Mouse (Mus musculus) heart, embryonic 14.5 days (tissue): Measurements from ENCODE around the gene Zswim4. TPM values are rescaled to one million over a fixed set of nuclear protein-coding genes. Genes with fewer than 3 reads are reported as not detected.

Experiments used
- ATAC-seq: fragments of 200-750 bp; cut with Nextera tagmentation; 2 replicates; pipeline ENCODE4 v1.8.0; 2017; ENCODE audit warnings: low read depth, moderate TSS enrichment; ENCODE audit not compliant: insufficient number of reproducible peaks, insufficient read depth, low FRiP score
- H3K27ac ChIP-seq, 2 experiments: fragments of 200-500 bp in 1 of 2; fragments of 300-500 bp in 1 of 2; sonication (generic) in 1 of 2; replicated peaks in 1 of 2; 2 replicates each; pipeline ENCODE4 v1.5.1; 2012 to 2014; ENCODE audit warnings: low read depth in 2 of 2, low read length in 2 of 2, control low read depth in 1 of 2, mild to moderate bottlenecking in 1 of 2, mixed read lengths in 1 of 2; ENCODE audit not compliant: control insufficient read depth in 1 of 2, insufficient read depth in 1 of 2
- H3K27me3 ChIP-seq: fragments of 300-500 bp; sonication (generic); 2 replicates; pipeline ENCODE4 v1.6.1; 2014; ENCODE audit warnings: mild to moderate bottlenecking, low read length, control low read depth; ENCODE audit not compliant: control insufficient read depth, insufficient read depth
- H3K36me3 ChIP-seq: fragments of 300-500 bp; sonication (generic); 2 replicates; pipeline ENCODE4 v1.6.1; 2014; ENCODE audit warnings: mild to moderate bottlenecking, control low read depth, low read length, mixed read lengths; ENCODE audit not compliant: control insufficient read depth, insufficient read depth
- H3K4me1 ChIP-seq, 2 experiments: fragments of 200-500 bp in 1 of 2; fragments of 300-500 bp in 1 of 2; sonication (generic) in 1 of 2; 2 replicates each; pipeline ENCODE4 v1.6.1; 2012 to 2014; ENCODE audit warnings: low read length in 2 of 2, control low read depth in 1 of 2, mixed read lengths in 1 of 2; ENCODE audit not compliant: control insufficient read depth in 2 of 2, insufficient read depth in 2 of 2
- H3K4me2 ChIP-seq: fragments of 300-500 bp; sonication (generic); 2 replicates; pipeline ENCODE4 v1.6.1; 2014; ENCODE audit warnings: mild to moderate bottlenecking, low read length
- H3K4me3 ChIP-seq, 2 experiments: fragments of 200-500 bp in 1 of 2; fragments of 300-500 bp in 1 of 2; sonication (generic) in 1 of 2; 2 replicates each; pipeline ENCODE4 v1.5.1; 2012 to 2014; ENCODE audit warnings: low read length in 2 of 2, mild to moderate bottlenecking in 2 of 2, control low read depth in 1 of 2, low read depth in 1 of 2, moderate library complexity in 1 of 2; ENCODE audit not compliant: control insufficient read depth in 1 of 2, insufficient read depth in 1 of 2
- H3K9ac ChIP-seq: fragments of 300-500 bp; sonication (generic); 2 replicates; pipeline ENCODE4 v1.6.1; 2014; ENCODE audit warnings: mild to moderate bottlenecking, low read length
- H3K9me3 ChIP-seq: fragments of 300-500 bp; sonication (generic); 2 replicates; pipeline ENCODE4 v1.6.1; 2016; ENCODE audit warnings: low read length, control low read depth; ENCODE audit not compliant: control insufficient read depth
- WGBS: fragments of 180-500 bp; shearing (Covaris S2); extraction: QIAGEN DNeasy Blood & Tissue Kit; methylation state at CpG from one replicate; pipeline ENCODE4 v1.1.7; 2014; 5-methylcytosine and 5-hydroxymethylcytosine counted together
- polyA plus RNA-seq: library from polyadenylated mRNA; unstranded; fragments of >200 nt; fragmentation: Nextera tagmentation; extraction: Ambion mirVana; gene quantifications from 2 replicates; pipeline ENCODE4 v1.2.1, GENCODE M21; 2014

Gene Zswim4
- polyA plus RNA-seq, 1 experiment from 2014 or later: 6.7 TPM

GRCm38 (mm10) chr8:84203975-84204772 lies 32.7 kb downstream of the Zswim4 start:
- H3K4me3 ChIP-seq: peak overlapping the region; percentile 64 to 83
- H3K27ac ChIP-seq: peak overlapping the region; percentile 98 to 99
- H3K27me3 ChIP-seq: no peaks in the 10 kb centered on the region
- peak overlapping the region; percentile 91 for H3K4me2 ChIP-seq
- no peaks in the 10 kb centered on the region for H3K9me3 ChIP-seq
- WGBS: 41% methylated on average over 13 of the region's 13 CpGs
- H3K36me3 ChIP-seq: peaks cover 45% of the 10 kb centered on the region
- peak overlapping the region; percentile 95 for H3K9ac ChIP-seq
- peaks cover 25 to 45% of the 10 kb centered on the region in 2 experiments for H3K4me1 ChIP-seq
- ATAC-seq: peak; percentile 10; the same call in 1 of the 2 replicates

GRCm38 (mm10) chr8:84202938-84203917 lies 33.6 kb downstream of the Zswim4 start:
- Histone ChIP-seq H3K4me2 (peak overlapping the region; percentile 91), H3K36me3 (peaks cover 36% of the 10 kb centered on the region), H3K27ac (peak overlapping the region; percentile 98 to 99), H3K4me3 (peak overlapping the region; percentile 64 to 83), H3K27me3 (no peaks in the 10 kb centered on the region), H3K9me3 (no peaks in the 10 kb centered on the region), H3K9ac (peak overlapping the region; percentile 95), H3K4me1 (peaks cover 33 to 54% of the 10 kb centered on the region in 2 experiments)
- 4% methylated on average over 34 of the region's 34 CpGs for WGBS
- ATAC-seq: peak; percentile 62

- Histone ChIP-seq H3K27me3 (no peaks in the 10 kb centered on the region), H3K9me3 (no peaks in the 10 kb centered on the region), H3K4me1 (peaks cover 39 to 55% of the 10 kb centered on the region in 2 experiments), H3K36me3 (peaks cover 32% of the 10 kb centered on the region), H3K4me3 (peak overlapping the region; percentile 64 to 83), H3K27ac (peak overlapping the region; percentile 98 to 99), H3K9ac (peak overlapping the region; percentile 95), H3K4me2 (peak overlapping the region; percentile 91)
- 65% methylated on average over 9 of the region's 9 CpGs for WGBS
- ATAC-seq: no peak
These were observed 34.4 kb downstream of the Zswim4 start for GRCm38 (mm10) chr8:84202466-84202865.

- H3K27ac ChIP-seq: peak overlapping the region; percentile 98 to 99
- H3K9me3 ChIP-seq: no peaks in the 10 kb centered on the region
- H3K4me1 ChIP-seq: peaks cover 41 to 55% of the 10 kb centered on the region in 2 experiments
- peak overlapping the region; percentile 91 for H3K4me2 ChIP-seq
- H3K9ac ChIP-seq: peak overlapping the region; percentile 95
- H3K27me3 ChIP-seq: no peaks in the 10 kb centered on the region
- 29% methylated on average over 15 of the region's 15 CpGs for WGBS
- peak; percentile 5; the same call in 1 of the 2 replicates for ATAC-seq
- peaks cover 28% of the 10 kb centered on the region for H3K36me3 ChIP-seq
- H3K4me3 ChIP-seq: peak overlapping the region; percentile 64 to 83
These were observed 35.2 kb downstream of the Zswim4 start for GRCm38 (mm10) chr8:84201545-84202245.

- peaks cover 41 to 55% of the 10 kb centered on the region in 2 experiments for H3K4me1 ChIP-seq
- H3K9ac ChIP-seq: peak overlapping the region; percentile 95
- H3K36me3 ChIP-seq: peaks cover 20% of the 10 kb centered on the region
- no peaks in the 10 kb centered on the region for H3K9me3 ChIP-seq
- H3K4me2 ChIP-seq: peak overlapping the region; percentile 91
- WGBS: 3% methylated on average over 51 of the region's 70 CpGs
- H3K4me3 ChIP-seq: peak overlapping the region; percentile 64 to 83
- ATAC-seq: peak; percentile 35
- peak overlapping the region; percentile 98 to 99 for H3K27ac ChIP-seq
- H3K27me3 ChIP-seq: no peaks in the 10 kb centered on the region
These were observed 36.0 kb downstream of the Zswim4 start for GRCm38 (mm10) chr8:84200652-84201544.

GRCm38 (mm10) chr8:84200126-84200555 lies 36.7 kb downstream of the Zswim4 start:
- H3K9me3 ChIP-seq: no peaks in the 10 kb centered on the region

More at GRCm38 (mm10) chr8:84200126-84200555, 36.7 kb downstream of the Zswim4 start:
- ATAC-seq: no peak
- WGBS: 22% methylated on average over 8 of the region's 8 CpGs
- Histone ChIP-seq H3K4me1 (peaks cover 41 to 55% of the 10 kb centered on the region in 2 experiments), H3K4me3 (peak overlapping the region; percentile 64 to 83), H3K27me3 (no peaks in the 10 kb centered on the region), H3K36me3 (peaks cover 13% of the 10 kb centered on the region), H3K9ac (peak overlapping the region; percentile 95), H3K27ac (peak overlapping the region; percentile 91 to 99), H3K4me2 (peak overlapping the region; percentile 91)
